Comparison of ENCODE assay signal across 13 mouse cellular contexts in genomic region chr6:94391134-94391533, GRCm38 (mm10).
DNase-seq lines count a peak whose midpoint lies in the region; ATAC-seq and TF ChIP-seq lines count a peak whose summit lies in the region.
"Had no signal": no experiment of that assay in that cellular context is flagged by ENCODE, and none has a peak within 500 bp of the region (broad histone marks: within the 10 kb centered on the region; RNA-seq: fewer than 3 reads in every experiment).

No protein-coding gene starts in this region.

- no peaks in the 10 kb centered on the region for H3K27me3 ChIP-seq in heart, embryonic 14.5 days (ENCODE audit: control insufficient read depth, insufficient read depth, low read length)
- no peaks in the 10 kb centered on the region for H3K27me3 ChIP-seq in G1E (ENCODE audit: insufficient read depth, low read length)
- H3K27me3 ChIP-seq: liver, embryonic 13.5 days; midbrain, embryonic 15.5 days; neural tube, embryonic 12.5 days had no signal

- H3K4me3 ChIP-seq in heart, embryonic 14.5 days (ENCODE audit: control insufficient read depth in 1 of 2, insufficient read depth in 1 of 2, low read depth in 1 of 2, low read length in 2 of 2) = no peak overlapping the region
- H3K4me3 ChIP-seq in G1E (ENCODE audit: low read depth, low read length) = no peak overlapping the region
- H3K4me3 ChIP-seq: liver, embryonic 13.5 days; midbrain, embryonic 15.5 days; neural tube, embryonic 12.5 days had no signal

- H3K9ac ChIP-seq in heart, embryonic 14.5 days (ENCODE audit: low read length) = no peak overlapping the region
- H3K9ac ChIP-seq: liver, embryonic 13.5 days; midbrain, embryonic 15.5 days; neural tube, embryonic 12.5 days had no signal

- H3K27ac ChIP-seq in heart, embryonic 14.5 days (replicated peaks in 1 of 2; ENCODE audit: control insufficient read depth in 1 of 2, insufficient read depth in 1 of 2, low read depth in 2 of 2, low read length in 2 of 2) = peak overlapping the region; percentile 4 to 58; a peak in 1 of 4 replicates
- H3K27ac ChIP-seq: liver, embryonic 13.5 days; midbrain, embryonic 15.5 days; neural tube, embryonic 12.5 days had no signal

- H3K4me1 ChIP-seq in heart, embryonic 14.5 days (ENCODE audit: control insufficient read depth in 2 of 2, insufficient read depth in 2 of 2, low read length in 2 of 2) = peaks cover 28 to 56% of the 10 kb centered on the region in 2 experiments
- H3K4me1 ChIP-seq in G1E (ENCODE audit: insufficient read depth, low read depth, low read length) = peaks cover 9% of the 10 kb centered on the region; the same call in 1 of the 2 replicates
- H3K4me1 ChIP-seq: midbrain, embryonic 15.5 days; neural tube, embryonic 12.5 days had no signal

- no peaks in the 10 kb centered on the region for H3K9me3 ChIP-seq in heart, embryonic 14.5 days (ENCODE audit: control insufficient read depth, low read length)
- no peaks in the 10 kb centered on the region for H3K9me3 ChIP-seq in G1E (replicated peaks)
- H3K9me3 ChIP-seq: liver, embryonic 13.5 days; midbrain, embryonic 15.5 days; neural tube, embryonic 12.5 days had no signal

- H3K36me3 ChIP-seq in heart, embryonic 14.5 days (ENCODE audit: control insufficient read depth, insufficient read depth, low read length) = no peaks in the 10 kb centered on the region
- no peaks in the 10 kb centered on the region for H3K36me3 ChIP-seq in G1E (replicated peaks)
- H3K36me3 ChIP-seq: liver, embryonic 13.5 days; midbrain, embryonic 15.5 days; neural tube, embryonic 12.5 days had no signal

- 56% methylated on average over 5 of the region's 5 CpGs for WGBS in heart, embryonic 14.5 days

- TF ChIP-seq CTCF in G1E (IDR thresholded peaks at IDR 0.05; ENCODE audit: low read depth, low read length) = no peak

- no peak for ATAC-seq in heart, embryonic 14.5 days (ENCODE audit: insufficient number of reproducible peaks, insufficient read depth, low FRiP score, low read depth)
- peak; percentile 8; the same call in 1 of the 2 replicates for ATAC-seq in G1E (ENCODE audit: extremely low read depth, insufficient number of reproducible peaks, low FRiP score, poor library complexity, severe bottlenecking)
- ATAC-seq in activated CD4-positive, CD25-positive, alpha-beta regulatory T cell, adult 4 months = no peak
- ATAC-seq: midbrain, embryonic 15.5 days had no signal

- no peak overlapping the region for H3K4me2 ChIP-seq in heart, embryonic 14.5 days (ENCODE audit: low read length)
- H3K4me2 ChIP-seq: liver, embryonic 13.5 days; midbrain, embryonic 15.5 days; neural tube, embryonic 12.5 days had no signal

- DNase-seq in heart, adult 11 months = no peak
- no peak for DNase-seq in G1E (ENCODE audit: low spot score)
- DNase-seq in kidney, adult 11 months = peak; percentile 92
- DNase-seq in kidney, postnatal 14 days = peak; percentile 84
- DNase-seq in frontal cortex, adult 2 months (ENCODE audit: extremely low spot score in 1 of 2, low spot score in 1 of 2) = no peak
- DNase-seq in urinary bladder, postnatal 25 days (ENCODE audit: low spot score) = no peak
- DNase-seq: adrenal gland, postnatal 10 days; cerebellum, adult 9-11 months; liver, embryonic 13.5 days had no signal

Comparison
In these comparisons a context has a peak if more than half of its experiments do, and no peak if none do; other contexts are left out.
1. DNase-seq: peak in kidney, adult 11 months (single experiment) and kidney, postnatal 14 days (single experiment); none in heart, adult 11 months (single experiment), G1E (single experiment), frontal cortex, adult 2 months (0 of 2) and urinary bladder, postnatal 25 days (single experiment).